Mouse (Mus musculus): ENCODE data around the gene Slc25a30.

The Slc25a30 gene

DNA sequence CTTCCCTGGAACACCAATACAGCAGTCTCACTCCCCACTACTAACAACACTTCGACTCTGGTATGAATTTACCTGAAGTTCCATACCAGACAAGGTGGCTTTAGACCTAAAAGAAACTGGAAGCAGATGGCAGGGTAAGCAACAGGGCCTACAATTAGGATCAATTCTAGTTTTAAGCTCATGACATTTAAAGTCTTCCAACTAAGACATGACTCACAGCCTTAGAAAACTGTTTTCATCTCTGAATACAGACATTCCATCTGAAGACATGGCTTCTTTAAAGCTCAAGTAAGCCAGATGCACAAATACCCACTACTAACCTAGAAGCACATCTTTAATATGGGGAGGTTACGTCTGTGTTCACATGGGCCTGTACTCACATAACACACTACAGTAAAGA lies 38.9 kb downstream of the Slc25a30 start:
- no peak for DNase-seq (ENCODE audit: low read depth, low spot score)

DNA sequence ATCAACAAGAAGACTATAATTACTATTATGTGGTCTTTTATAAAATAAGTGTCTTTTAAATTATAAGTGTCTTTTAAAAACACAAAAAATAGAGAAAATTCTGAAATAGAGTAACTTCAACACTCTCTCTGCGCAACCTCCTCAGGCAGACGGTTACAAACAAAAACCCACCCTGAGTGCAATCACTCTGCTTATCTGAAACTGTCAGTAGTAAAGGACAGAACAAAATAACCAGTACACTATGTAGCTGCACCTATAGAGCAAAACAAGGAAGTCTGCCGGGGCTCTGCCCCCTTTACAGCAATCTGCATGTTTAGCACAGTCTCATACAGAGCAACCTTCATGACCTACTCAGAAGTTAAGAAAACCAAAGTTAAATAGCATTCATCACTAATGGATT lies 44.9 kb downstream of the Slc25a30 start:
- no peak for DNase-seq (ENCODE audit: low read depth, low spot score)

GRCm38 (mm10) chr14:75735597-75735996 lies 51.2 kb downstream of the Slc25a30 start:
- no peak for DNase-seq (ENCODE audit: low read depth, low spot score)

DNA sequence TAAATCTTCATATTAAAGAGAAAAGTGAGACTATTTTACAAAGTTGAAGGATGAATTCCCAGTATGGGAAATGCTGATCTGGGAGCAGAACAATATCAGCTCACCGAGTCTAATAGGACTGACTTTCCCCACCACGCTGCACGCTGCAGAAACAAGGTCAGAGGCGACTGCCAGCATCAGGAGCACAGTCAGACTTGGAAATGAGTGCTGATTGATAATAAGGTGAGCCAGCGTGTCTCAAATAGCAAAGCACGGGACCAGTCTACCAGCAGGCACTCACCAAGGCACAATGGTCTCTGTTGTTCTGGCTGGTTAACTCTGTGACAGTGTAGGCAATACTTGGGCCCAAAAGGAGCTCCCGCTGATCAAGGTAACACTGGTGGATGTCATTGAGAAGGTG lies 54.2 kb downstream of the Slc25a30 start:
- no peak for DNase-seq (ENCODE audit: low read depth, low spot score)

- no peak for DNase-seq (ENCODE audit: low read depth, low spot score)
These were observed 55.5 kb downstream of the Slc25a30 start for GRCm38 (mm10) chr14:75731361-75731760.

- no peak for DNase-seq (ENCODE audit: low read depth, low spot score)
These were observed 58.7 kb downstream of the Slc25a30 start for GRCm38 (mm10) chr14:75728111-75728510.

- DNase-seq (ENCODE audit: low read depth, low spot score): no peak
These were observed 59.8 kb downstream of the Slc25a30 start for GRCm38 (mm10) chr14:75727046-75727445.

DNA sequence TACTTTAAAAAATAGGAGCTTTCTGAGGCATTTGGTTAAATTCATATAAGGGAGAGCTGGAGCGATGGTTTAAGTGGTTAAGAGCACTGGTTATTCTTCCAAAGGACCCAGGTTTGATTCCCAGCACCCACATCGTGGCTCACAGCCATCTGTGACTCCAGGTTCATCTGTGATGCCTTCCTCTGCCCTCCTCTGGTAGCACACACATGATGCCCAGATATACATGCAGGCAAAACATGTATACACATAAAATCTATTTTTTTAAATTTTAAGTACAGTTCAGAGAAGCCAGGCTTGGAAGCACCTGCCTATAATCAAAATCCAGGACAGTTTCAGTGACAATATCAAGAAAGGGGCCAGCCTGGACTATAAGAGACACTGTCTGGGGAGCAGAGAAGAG lies 64.0 kb downstream of the Slc25a30 start:
- no peak for DNase-seq (ENCODE audit: low read depth, low spot score)

DNA sequence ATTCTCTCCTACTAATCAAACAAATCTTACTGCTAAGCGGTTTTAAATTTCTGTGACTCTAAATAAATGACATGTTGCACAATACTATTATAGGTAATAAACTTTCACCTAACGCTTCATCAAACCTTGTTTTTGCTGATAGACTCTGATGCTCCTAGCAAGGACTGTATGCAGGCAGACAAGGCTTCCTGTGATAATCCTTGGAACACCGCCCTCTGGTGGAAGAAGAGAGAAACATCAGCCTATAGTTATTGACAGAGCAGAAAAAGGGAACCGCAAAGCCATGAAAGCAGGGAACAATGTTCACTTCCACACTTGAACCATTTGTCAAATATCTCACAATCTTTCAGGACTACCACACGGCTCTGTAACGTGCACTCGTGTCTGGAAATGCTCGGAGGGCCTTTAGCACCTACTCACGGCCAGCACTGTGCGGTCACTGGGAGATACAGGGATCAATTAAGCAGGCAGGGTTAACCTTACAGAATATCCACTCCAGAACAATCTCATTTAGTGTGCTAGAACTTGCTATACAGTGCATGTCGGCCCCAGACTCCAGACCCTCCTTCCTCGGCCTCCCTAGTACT lies 64.8 kb downstream of the Slc25a30 start:
- DNase-seq (ENCODE audit: low read depth, low spot score): peak; percentile 47

GRCm38 (mm10) chr14:75720121-75720520 lies 66.7 kb downstream of the Slc25a30 start:
- DNase-seq (ENCODE audit: low read depth, low spot score): peak; percentile 65

DNA sequence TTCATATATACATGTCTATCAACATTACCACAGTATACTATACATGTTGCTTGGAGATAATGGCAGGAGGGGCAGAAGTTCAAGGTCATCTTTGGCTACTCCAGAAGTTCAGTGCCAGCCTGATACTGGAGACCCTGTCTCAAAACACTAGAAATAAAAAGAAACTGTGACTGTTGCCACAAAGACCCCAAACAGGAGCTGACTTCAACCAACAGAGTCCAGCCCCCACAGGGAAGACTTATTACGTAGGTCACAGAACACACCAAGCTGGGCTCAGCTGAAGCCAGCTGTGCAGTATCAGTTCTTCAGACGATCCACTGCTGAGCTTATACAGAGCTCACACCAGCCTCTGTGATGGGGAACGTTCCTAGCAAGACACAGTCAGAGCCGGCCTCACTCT lies 70.4 kb downstream of the Slc25a30 start:
- DNase-seq (ENCODE audit: low read depth, low spot score): no peak

GRCm38 (mm10) chr14:75713661-75714060 lies 73.2 kb downstream of the Slc25a30 start:
- no peak for DNase-seq (ENCODE audit: low read depth, low spot score)

DNA sequence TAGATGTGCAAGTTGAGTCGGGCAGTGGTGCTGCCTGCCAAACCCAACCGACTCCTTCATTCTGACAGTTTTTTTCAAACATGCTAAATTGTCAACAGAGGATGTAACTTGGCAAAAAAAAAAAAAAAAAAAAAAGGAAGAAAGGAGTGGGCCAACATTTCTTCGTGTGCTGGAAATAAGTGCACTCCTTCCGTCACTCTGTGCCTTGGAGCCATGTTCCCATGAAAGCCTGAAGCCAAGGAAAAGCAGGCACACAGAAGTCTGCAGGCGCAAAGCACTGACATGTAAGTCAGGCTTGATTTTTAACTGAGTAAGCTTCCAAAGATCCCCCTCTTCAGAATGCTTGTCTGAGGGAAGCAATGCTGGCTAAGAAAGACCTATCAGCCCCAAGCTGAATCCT lies 74.2 kb downstream of the Slc25a30 start:
- no peak for DNase-seq (ENCODE audit: low read depth, low spot score)

- DNase-seq (ENCODE audit: low read depth, low spot score): no peak
These were observed 75.1 kb downstream of the Slc25a30 start for GRCm38 (mm10) chr14:75711731-75712130.

All from skeletal muscle tissue, adult 2 months (tissue).